Mouse (Mus musculus) midbrain, embryonic 14.5 days (tissue): ENCODE results near the gene Dyrk1a. TPM values are rescaled to one million over a fixed set of nuclear protein-coding genes. Genes with fewer than 3 reads are reported as not detected.

Experiments used
- ATAC-seq: fragments of 200-750 bp; cut with Nextera tagmentation; 2 replicates; pipeline ENCODE4 v1.8.0; 2017; ENCODE audit warnings: moderate number of reproducible peaks, moderate library complexity; ENCODE audit not compliant: low FRiP score, low TSS enrichment
- DNase-seq: peaks from one replicate; pipeline ENCODE4 v3.0.0-alpha.2; 2015
- H3K27ac ChIP-seq: fragments of 300-500 bp; sonication (generic); replicated peaks from 2 replicates; pipeline ENCODE4 v1.5.1; 2014; ENCODE audit warnings: mild to moderate bottlenecking, low read depth, low read length, moderate library complexity
- H3K27me3 ChIP-seq: fragments of 300-500 bp; sonication (generic); 2 replicates; pipeline ENCODE4 v1.6.1; 2014; ENCODE audit warnings: low read length, control low read depth, mixed read lengths; ENCODE audit not compliant: control insufficient read depth, insufficient read depth
- H3K36me3 ChIP-seq: fragments of 300-500 bp; sonication (generic); 2 replicates; pipeline ENCODE4 v1.6.1; 2014; ENCODE audit warnings: low read length, control low read depth; ENCODE audit not compliant: control insufficient read depth, insufficient read depth
- H3K4me1 ChIP-seq: fragments of 300-500 bp; sonication (generic); 2 replicates; pipeline ENCODE4 v1.6.1; 2014; ENCODE audit warnings: mild to moderate bottlenecking, antibody characterized with exemption, low read length, control low read depth; ENCODE audit not compliant: control insufficient read depth, insufficient read depth
- H3K4me2 ChIP-seq: fragments of 300-500 bp; sonication (generic); 2 replicates; pipeline ENCODE4 v1.6.1; 2014; ENCODE audit warnings: mild to moderate bottlenecking, low read length, moderate library complexity
- H3K4me3 ChIP-seq: fragments of 300-500 bp; sonication (generic); replicated peaks from 2 replicates; pipeline ENCODE4 v1.5.1; 2014; ENCODE audit warnings: low read depth, low read length
- H3K9ac ChIP-seq: fragments of 300-500 bp; sonication (generic); replicated peaks from 2 replicates; pipeline ENCODE4 v1.6.1; 2014; ENCODE audit warnings: mild to moderate bottlenecking, low read length, moderate library complexity
- H3K9me3 ChIP-seq: fragments of 300-500 bp; sonication (generic); 2 replicates; pipeline ENCODE4 v1.6.1; 2016; ENCODE audit warnings: low read length, control low read depth, mixed read lengths; ENCODE audit not compliant: control insufficient read depth
- WGBS: fragments of 180-500 bp; shearing (Covaris S2); extraction: QIAGEN DNeasy Blood & Tissue Kit; methylation state at CpG from one replicate; pipeline ENCODE4 v1.1.7; 2014; 5-methylcytosine and 5-hydroxymethylcytosine counted together
- polyA plus RNA-seq: library from polyadenylated mRNA; unstranded; fragments of >200 nt; fragmentation: Nextera tagmentation; extraction: Ambion mirVana; gene quantifications from 2 replicates; pipeline ENCODE4 v1.2.1, GENCODE M21; 2014

Gene Dyrk1a
- polyA plus RNA-seq, 1 experiment from 2014 or later: 16.8 TPM

GRCm38 (mm10) chr16:94717051-94717450, 147.2 kb downstream of the Dyrk1a start:
- DNase-seq (no peak), ATAC-seq (no peak)

GRCm38 (mm10) chr16:94718919-94719318, 149.1 kb downstream of the Dyrk1a start:
- H3K9ac ChIP-seq: no peak overlapping the region
- H3K4me1 ChIP-seq: peaks cover 3% of the 10 kb centered on the region; the same call in 1 of the 2 replicates
- no peak overlapping the region for H3K4me2 ChIP-seq
- ATAC-seq: no peak
- 61% methylated on average over 4 of the region's 4 CpGs for WGBS
- no peak overlapping the region for H3K27ac ChIP-seq
- no peak for DNase-seq
- H3K27me3 ChIP-seq: no peaks in the 10 kb centered on the region
- H3K4me3 ChIP-seq: no peak overlapping the region
- H3K9me3 ChIP-seq: no peaks in the 10 kb centered on the region
- H3K36me3 ChIP-seq: no peaks in the 10 kb centered on the region

More at GRCm38 (mm10) chr16:94717051-94717450, 147.2 kb downstream of the Dyrk1a start:
- Histone ChIP-seq H3K4me1 (no peaks in the 10 kb centered on the region), H3K36me3 (no peaks in the 10 kb centered on the region), H3K4me2 (no peak overlapping the region), H3K4me3 (no peak overlapping the region), H3K9me3 (no peaks in the 10 kb centered on the region), H3K9ac (no peak overlapping the region), H3K27ac (no peak overlapping the region), H3K27me3 (no peaks in the 10 kb centered on the region)
- WGBS: 92% methylated on average over 11 of the region's 11 CpGs

- H3K9ac ChIP-seq: no peak overlapping the region
- no peak overlapping the region for H3K4me3 ChIP-seq
- no peak for ATAC-seq
- no peak overlapping the region for H3K27ac ChIP-seq
- no peaks in the 10 kb centered on the region for H3K27me3 ChIP-seq
- WGBS: 84% methylated on average over 4 of the region's 4 CpGs
- no peak overlapping the region for H3K4me2 ChIP-seq
- H3K36me3 ChIP-seq: no peaks in the 10 kb centered on the region
- no peaks in the 10 kb centered on the region for H3K9me3 ChIP-seq
- DNase-seq: no peak
- peaks cover 3% of the 10 kb centered on the region; the same call in 1 of the 2 replicates for H3K4me1 ChIP-seq
Observed at GRCm38 (mm10) chr16:94719488-94719887, 149.7 kb downstream of the Dyrk1a start.

- DNase-seq: no peak
- ATAC-seq: no peak
- H3K4me2 ChIP-seq: no peak overlapping the region
- no peak overlapping the region for H3K27ac ChIP-seq
- H3K9ac ChIP-seq: no peak overlapping the region
- H3K9me3 ChIP-seq: no peaks in the 10 kb centered on the region
- H3K36me3 ChIP-seq: no peaks in the 10 kb centered on the region
- no peak overlapping the region for H3K4me3 ChIP-seq
- no peaks in the 10 kb centered on the region for H3K27me3 ChIP-seq
- peaks cover 6% of the 10 kb centered on the region; the same call in 1 of the 2 replicates for H3K4me1 ChIP-seq
- 75% methylated on average over 7 of the region's 7 CpGs for WGBS
Observed at GRCm38 (mm10) chr16:94720476-94721153, 150.8 kb downstream of the Dyrk1a start.

- Histone ChIP-seq H3K4me3 (no peak overlapping the region), H3K36me3 (no peaks in the 10 kb centered on the region), H3K9ac (no peak overlapping the region), H3K9me3 (no peaks in the 10 kb centered on the region), H3K27ac (no peak overlapping the region), H3K27me3 (no peaks in the 10 kb centered on the region), H3K4me2 (no peak overlapping the region), H3K4me1 (peaks cover 6% of the 10 kb centered on the region; the same call in 1 of the 2 replicates)
- no peak for DNase-seq
- ATAC-seq: no peak
- 83% methylated on average over 10 of the region's 10 CpGs for WGBS
Observed at GRCm38 (mm10) chr16:94721549-94722006, 151.8 kb downstream of the Dyrk1a start.

- H3K4me2 ChIP-seq: no peak overlapping the region
- H3K4me1 ChIP-seq: peaks cover 6% of the 10 kb centered on the region; the same call in 1 of the 2 replicates
- WGBS: 80% methylated on average over 12 of the region's 12 CpGs
- no peak overlapping the region for H3K27ac ChIP-seq
- no peaks in the 10 kb centered on the region for H3K9me3 ChIP-seq
- DNase-seq (no peak), ATAC-seq (no peak)
- H3K9ac ChIP-seq: no peak overlapping the region
- no peaks in the 10 kb centered on the region for H3K36me3 ChIP-seq
- H3K27me3 ChIP-seq: no peaks in the 10 kb centered on the region
- H3K4me3 ChIP-seq: no peak overlapping the region
Observed at GRCm38 (mm10) chr16:94722936-94723335, 153.1 kb downstream of the Dyrk1a start.

- Histone ChIP-seq H3K9ac (peak overlapping the region; percentile 60), H3K36me3 (no peaks in the 10 kb centered on the region), H3K27ac (peak overlapping the region; percentile 93), H3K9me3 (no peaks in the 10 kb centered on the region), H3K4me1 (peaks cover 6% of the 10 kb centered on the region; the same call in 1 of the 2 replicates), H3K4me3 (peak overlapping the region; percentile 54), H3K27me3 (no peaks in the 10 kb centered on the region), H3K4me2 (peak overlapping the region; percentile 93)
- DNase-seq (peak; percentile 95), ATAC-seq (peak; percentile 95)
- 0% methylated on average over 23 of the region's 23 CpGs for WGBS
Observed at GRCm38 (mm10) chr16:94724061-94724596, 154.3 kb downstream of the Dyrk1a start.

GRCm38 (mm10) chr16:94724747-94725211, 155.0 kb downstream of the Dyrk1a start:
- peak overlapping the region; percentile 93 for H3K27ac ChIP-seq
- peak overlapping the region; percentile 60 for H3K9ac ChIP-seq
- no peaks in the 10 kb centered on the region for H3K36me3 ChIP-seq
- under 1% methylated on average over 18 of the region's 18 CpGs for WGBS
- DNase-seq (peak; percentile 76), ATAC-seq (peak; percentile 43)
- peak overlapping the region; percentile 93 for H3K4me2 ChIP-seq
- H3K4me3 ChIP-seq: peak overlapping the region; percentile 54
- no peaks in the 10 kb centered on the region for H3K9me3 ChIP-seq
- H3K4me1 ChIP-seq: peaks cover 6% of the 10 kb centered on the region; the same call in 1 of the 2 replicates
- H3K27me3 ChIP-seq: no peaks in the 10 kb centered on the region
